Mouse (Mus musculus) spleen, adult 2 months (tissue): Measurements from ENCODE around the gene Dnah2.

Experiments used
- CTCF ChIP-seq: fragments of 200-500 bp; IDR thresholded peaks from 2 replicates; pipeline ENCODE4 v1.5.1; 2011; ENCODE audit warnings: mild to moderate bottlenecking, inconsistent platforms; ENCODE audit not compliant: insufficient read depth, insufficient read length, insufficient replicate concordance; ENCODE audit errors: extremely low read depth
- POLR2A ChIP-seq: fragments of 200-500 bp; IDR thresholded peaks from 2 replicates; pipeline ENCODE4 v1.6.1; 2011; ENCODE audit warnings: low read depth, low read length, inconsistent platforms

DNA sequence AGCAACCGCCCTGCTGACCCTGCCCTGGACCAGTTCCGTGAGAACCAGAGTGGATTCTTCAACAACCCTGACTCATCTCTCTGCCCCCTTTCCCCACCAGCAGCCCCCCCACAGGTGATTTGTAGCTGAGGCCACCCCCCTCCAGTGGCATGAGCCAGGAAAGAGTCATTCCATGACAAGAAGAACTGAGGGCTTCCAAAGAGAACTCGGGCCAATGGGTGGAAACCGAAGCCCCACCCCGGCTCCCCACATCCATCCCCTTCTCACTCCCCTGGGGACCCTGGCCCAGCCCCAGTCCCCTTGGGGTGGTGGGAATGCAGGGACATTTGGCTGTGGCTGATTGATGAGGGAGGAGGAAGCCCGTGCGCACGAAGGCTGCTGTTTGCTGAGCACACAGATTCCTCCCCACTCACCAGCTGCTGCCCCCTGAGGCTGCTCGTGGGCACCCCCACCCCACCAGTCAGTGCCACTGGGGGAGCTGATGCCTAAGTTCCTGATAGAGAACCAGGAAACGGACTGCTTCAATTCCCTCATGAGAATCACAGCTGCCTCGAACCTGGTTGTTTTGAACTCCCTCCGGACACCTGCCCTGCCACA lies at the start of gene Dnah2:
- no peak for TF ChIP-seq CTCF
- TF ChIP-seq POLR2A = no peak
